Mouse (Mus musculus) ES-Bruce4 (cell line): Measurements from ENCODE around the gene Kdm3a.

Experiments used
- CTCF ChIP-seq: IDR thresholded peaks from one replicate; pipeline ENCODE4 v1.8.1; 2011; ENCODE audit warnings: low read depth, low read length
- EP300 ChIP-seq: IDR thresholded peaks from 2 replicates; pipeline ENCODE4 v1.6.1; 2011; ENCODE audit warnings: low read depth, low read length; ENCODE audit not compliant: insufficient read depth
- POLR2A ChIP-seq: IDR thresholded peaks from one replicate; pipeline ENCODE4 v1.8.1; 2011; ENCODE audit warnings: low read length; ENCODE audit not compliant: insufficient read depth

DNA sequence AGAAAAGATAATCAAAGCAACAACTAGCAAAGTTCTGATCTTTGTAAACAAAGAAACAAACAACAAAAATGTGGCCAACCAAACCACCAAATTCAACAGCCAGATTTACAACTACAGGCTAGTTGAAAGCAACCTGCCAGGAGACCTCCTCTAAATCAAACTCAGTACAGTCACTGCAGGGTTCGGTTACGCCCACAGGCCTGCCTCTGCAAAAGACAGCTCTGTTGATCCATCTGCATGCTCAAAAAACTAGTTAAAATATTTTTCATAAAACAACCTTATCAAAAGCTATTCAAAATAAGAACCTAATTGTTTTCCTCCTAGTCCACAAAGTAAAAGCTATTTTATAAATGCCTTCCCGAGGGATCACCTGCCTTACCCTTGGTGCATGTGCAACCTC is 25.0 kb downstream of the Kdm3a start:
- TF ChIP-seq POLR2A, result no peak
- no peak for TF ChIP-seq CTCF
- TF ChIP-seq EP300, result no peak
